Mouse (Mus musculus) MEL (cell line): ENCODE data around the gene Pdcl2.

Experiments used
- CTCF ChIP-seq, 3 experiments: IDR thresholded peaks in 2 of 3; conservative IDR thresholded peaks in 1 of 3; 2 replicates each; pipeline ENCODE4 v1.5.1; 2011 to 2012; ENCODE audit warnings: low read length in 3 of 3, low read depth in 2 of 3, mild to moderate bottlenecking in 2 of 3, improper control_type of control experiment in 1 of 3, inconsistent platforms in 1 of 3, mixed read lengths in 1 of 3, moderate library complexity in 1 of 3; ENCODE audit not compliant: control insufficient read depth in 1 of 3, insufficient read depth in 1 of 3, poor library complexity in 1 of 3, severe bottlenecking in 1 of 3
- EP300 ChIP-seq, 2 experiments: IDR thresholded peaks; 2 replicates each; pipeline ENCODE4 v1.6.1; 2011; ENCODE audit warnings: improper control_type of control experiment in 2 of 2, low read length in 2 of 2, low read depth in 1 of 2, mild to moderate bottlenecking in 1 of 2
- MEF2A ChIP-seq: IDR thresholded peaks from 2 replicates; pipeline ENCODE4 v1.6.1; 2014; ENCODE audit warnings: low read depth, mild to moderate bottlenecking, inconsistent platforms, low read length, improper control_type of control experiment; ENCODE audit not compliant: poor library complexity, insufficient replicate concordance, severe bottlenecking; ENCODE audit errors: extremely low read depth
- USF1 ChIP-seq: IDR thresholded peaks from 2 replicates; pipeline ENCODE4 v1.6.1; 2014; ENCODE audit warnings: low read depth, mild to moderate bottlenecking, inconsistent platforms, low read length, improper control_type of control experiment, moderate library complexity
- USF2 ChIP-seq, 2 experiments: IDR thresholded peaks; 2 replicates each; pipeline ENCODE4 v1.6.1; 2011 to 2012; ENCODE audit warnings: improper control_type of control experiment in 2 of 2, low read length in 2 of 2, borderline replicate concordance in 1 of 2, inconsistent platforms in 1 of 2, low read depth in 1 of 2, mild to moderate bottlenecking in 1 of 2; ENCODE audit not compliant: insufficient read depth in 1 of 2

GRCm38 (mm10) chr5:76379216-76379615, 48.3 kb upstream of the Pdcl2 start:
- no peak for TF ChIP-seq EP300 (IDR thresholded peaks at IDR 0.05; ENCODE audit: low read depth in 1 of 2, low read length in 2 of 2)
- TF ChIP-seq USF1 = no peak
- no peak for TF ChIP-seq USF2 (IDR thresholded peaks at IDR 0.05; ENCODE audit: borderline replicate concordance in 1 of 2, insufficient read depth in 1 of 2, low read depth in 1 of 2, low read length in 2 of 2)
- no peak for TF ChIP-seq MEF2A
- no peak for TF ChIP-seq CTCF (IDR thresholded peaks at IDR 0.05 in 2 of 3, conservative IDR thresholded peaks at IDR 0.05 in 1 of 3; ENCODE audit: control insufficient read depth in 1 of 3, insufficient read depth in 1 of 3, low read depth in 2 of 3, low read length in 3 of 3, poor library complexity in 1 of 3, severe bottlenecking in 1 of 3)
